Mouse (Mus musculus) layer of hippocampus, adult 6 months (tissue): ENCODE measurements around the gene Acad12. TPM values are rescaled to one million over a fixed set of nuclear protein-coding genes. Genes with fewer than 3 reads are reported as not detected.

Experiments
- long read RNA-seq, 2 experiments: library from polyadenylated mRNA; unstranded; transcript quantifications; one replicate each; pipeline ENCODE4 v2.0.0; 2019 to 2020
- polyA plus RNA-seq: library from polyadenylated mRNA; unstranded; fragments of <200 nt; fragmentation: Nextera tagmentation; gene quantifications from 2 replicates; pipeline ENCODE4 v1.2.3, GENCODE M21; 2021

Acad12 gene
- 1.8 and 2.0 TPM in 2 replicates for polyA plus RNA-seq
- long read RNA-seq, experiment 1, transcript Acad12-201 (11 exons, 3,881 nt), result major isoform, 6 of 6 reads
- long read RNA-seq, experiment 1, partial matches to known transcripts, result 0 of 6 reads
- long read RNA-seq, experiment 1, other reads (novel, unspliced or antisense), result 0 of 6 reads
- long read RNA-seq, experiment 2, transcript Acad12-201 (11 exons, 3,881 nt), result major isoform, 8 of 10 reads
- long read RNA-seq, experiment 2, partial matches to known transcripts, result 1 of 10 reads
- long read RNA-seq, experiment 2, other reads (novel, unspliced or antisense), result 0 of 10 reads

GRCm38 (mm10) chr5:121618592-121619513, at the start of gene Acad12:
Gene Acad12 (minus strand): TSS chr5:121618938.

GRCm38 (mm10) chr5:121660059-121660896, 41.5 kb upstream of the Acad12 start, which contains the start of the genes Acad10 and Brap:
Gene Acad10 (minus strand): TSS chr5:121660514.
Gene Brap (plus strand): TSS chr5:121660563.

DNA sequence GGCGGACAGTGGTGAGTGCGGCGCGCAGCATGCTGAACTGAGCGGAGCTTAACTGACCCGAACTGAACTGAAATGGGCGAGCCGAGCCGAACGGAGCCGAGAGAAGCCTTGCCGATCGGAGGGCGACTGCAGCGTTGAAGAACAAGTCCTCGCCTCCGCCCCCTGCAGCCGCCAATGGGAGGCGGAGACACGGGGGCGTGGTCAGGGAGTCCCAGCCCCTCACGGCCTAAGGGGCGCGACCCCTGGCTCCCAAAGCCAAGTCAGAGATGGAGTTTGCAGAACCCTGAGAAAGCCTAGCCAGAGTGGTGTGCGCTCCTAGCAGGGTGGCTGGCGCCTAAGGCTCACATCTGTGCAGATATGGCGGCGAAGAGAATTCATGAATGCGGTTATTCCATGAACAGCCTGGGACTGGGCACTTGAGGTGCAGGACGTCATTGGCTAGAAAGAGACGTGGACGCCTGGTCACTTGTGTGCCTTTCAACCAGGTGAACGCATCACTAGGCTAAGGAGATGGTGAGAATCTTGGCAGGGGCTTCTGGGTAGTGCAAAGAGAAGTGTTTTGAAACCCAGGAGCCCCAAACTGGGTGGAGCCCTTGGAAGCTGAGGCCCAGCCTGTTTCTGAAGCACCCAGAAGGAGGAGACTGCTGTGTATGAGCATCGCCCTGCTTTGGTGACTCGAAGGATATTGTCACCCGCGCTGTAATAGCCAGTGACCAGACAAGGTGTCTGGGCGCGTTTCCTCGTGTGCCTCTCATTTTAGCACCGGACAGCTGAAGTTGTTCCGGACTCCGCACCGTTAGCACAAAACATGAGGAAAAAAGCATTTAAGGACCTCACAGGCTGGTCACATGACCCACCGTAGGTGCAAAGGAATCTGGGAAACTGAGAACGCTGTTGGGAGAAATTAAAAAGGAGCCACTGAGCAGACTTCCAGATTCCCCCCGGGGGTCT, 25.0 kb downstream of the Acad12 start, which contains the start of gene Aldh2:
Aldh2 (minus strand) TSS at position 374 of the 951 bp plus-strand sequence.

Other genes starting within 250 kb of the Acad12 start
- gene Trafd1, start 233.3 kb downstream of the Acad12 start, polyA plus RNA-seq, result 41.6 and 42.5 TPM in 2 replicates
- 35.1 and 36.1 TPM in 2 replicates for gene Naa25, start 221.0 kb downstream of the Acad12 start, polyA plus RNA-seq
- gene Tmem116, start 167.0 kb downstream of the Acad12 start, polyA plus RNA-seq, result 8.3 and 9.3 TPM in 2 replicates
- gene Erp29, start 166.4 kb downstream of the Acad12 start, polyA plus RNA-seq, result 157 and 184 TPM in 2 replicates
- gene Adam1b, start 115.5 kb downstream of the Acad12 start, polyA plus RNA-seq, result not detected in 2 replicates
- gene Adam1a, start 73.5 kb downstream of the Acad12 start, polyA plus RNA-seq, result 0.18 and 0.24 TPM in 2 replicates
- gene Gm42878, start 73.5 kb downstream of the Acad12 start, polyA plus RNA-seq, result not detected in 2 replicates
- gene Mapkapk5, start 73.0 kb downstream of the Acad12 start, polyA plus RNA-seq, result 10.5 and 10.8 TPM in 2 replicates
- gene Aldh2, start 25.1 kb downstream of the Acad12 start, polyA plus RNA-seq, result 87.9 and 114 TPM in 2 replicates
- gene Acad10, start 41.6 kb upstream of the Acad12 start, polyA plus RNA-seq, result 0.98 and 1.7 TPM in 2 replicates
- gene Brap, start 41.6 kb upstream of the Acad12 start, polyA plus RNA-seq, result 25.7 and 28.0 TPM in 2 replicates
- gene Atxn2, start 92.4 kb upstream of the Acad12 start, polyA plus RNA-seq, result 23.5 and 26.3 TPM in 2 replicates
- 7.7 and 10.1 TPM in 2 replicates for gene Sh2b3, start 218.7 kb upstream of the Acad12 start, polyA plus RNA-seq
- 5.0 and 5.3 TPM in 2 replicates for gene Pheta1, start 230.0 kb upstream of the Acad12 start, polyA plus RNA-seq